Mouse (Mus musculus) frontal cortex, adult (tissue): ENCODE measurements at regions not wholly inside any gene's neighbourhood (a gene's known extent, or its start where the extent isn't known, plus 50 kb on each side); places are given as distances from the start of the nearest gene placed in this dataset.

ENCODE experiments used
- ATAC-seq: cut with Nextera tagmentation; 2 replicates; pipeline ENCODE4 v1.9.2; 2017; ENCODE audit warnings: mild to moderate bottlenecking, moderate library complexity, mixed read lengths; ENCODE audit not compliant: low TSS enrichment

DNA sequence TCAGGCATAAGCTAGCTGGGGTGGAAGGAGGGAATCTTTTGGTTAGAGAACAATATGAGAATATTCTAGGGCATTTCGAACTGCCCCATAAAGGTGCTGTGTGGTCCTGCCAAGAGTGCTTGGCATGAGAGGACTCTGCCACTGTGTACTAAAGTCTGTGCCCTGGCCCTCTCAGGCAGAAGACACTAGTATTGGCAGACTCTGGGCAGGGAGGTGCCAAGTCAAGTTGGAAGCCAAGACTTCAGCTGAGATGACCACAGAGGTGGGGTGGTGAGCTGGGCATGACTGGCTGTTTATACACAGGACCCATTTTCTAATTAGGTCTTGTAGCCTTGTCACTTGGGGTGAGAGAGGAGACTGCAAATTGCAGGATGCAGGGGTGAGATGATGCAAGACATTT, 104.4 kb upstream of the Glra1 start:
- no peak for ATAC-seq

DNA sequence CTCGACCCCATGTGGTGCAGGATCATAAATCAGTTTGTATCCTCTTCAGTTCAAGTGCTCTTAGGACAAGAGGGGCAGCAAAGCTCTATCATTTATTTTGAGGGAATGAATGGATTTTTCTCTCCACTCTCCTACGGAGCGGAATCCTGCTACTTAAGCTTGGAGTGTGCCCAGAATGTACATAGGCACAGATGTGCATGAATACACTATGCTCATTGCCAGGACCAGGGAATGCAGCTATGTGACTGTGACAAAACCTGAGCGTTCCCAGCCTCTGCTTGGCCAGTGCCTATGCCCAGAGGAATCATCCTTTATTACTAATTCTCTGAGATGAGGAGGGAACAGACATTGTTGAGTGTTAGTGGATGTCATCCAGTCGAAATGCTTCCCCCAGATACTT, 99.5 kb upstream of the Glra1 start:
- peak; percentile 95 for ATAC-seq

DNA sequence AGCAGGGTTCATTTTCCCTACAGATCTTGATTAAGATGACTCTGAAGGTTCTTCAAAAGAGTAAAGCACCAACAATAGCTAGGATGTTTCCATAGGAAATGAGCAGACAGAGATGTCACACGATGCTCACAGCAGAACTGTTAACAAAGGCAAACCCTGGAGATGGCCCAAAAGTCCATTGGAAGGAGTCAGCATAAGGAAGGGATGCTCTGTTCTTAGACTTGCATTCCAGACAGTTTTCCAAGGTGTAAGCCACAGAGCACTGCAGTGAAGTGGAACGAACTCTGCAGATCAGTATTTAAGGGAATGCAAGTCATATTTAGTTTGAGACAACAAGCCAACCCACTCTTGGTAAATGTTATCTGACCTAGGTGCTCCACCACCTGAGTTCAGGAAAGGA, 93.9 kb upstream of the Glra1 start:
- no peak for ATAC-seq

DNA sequence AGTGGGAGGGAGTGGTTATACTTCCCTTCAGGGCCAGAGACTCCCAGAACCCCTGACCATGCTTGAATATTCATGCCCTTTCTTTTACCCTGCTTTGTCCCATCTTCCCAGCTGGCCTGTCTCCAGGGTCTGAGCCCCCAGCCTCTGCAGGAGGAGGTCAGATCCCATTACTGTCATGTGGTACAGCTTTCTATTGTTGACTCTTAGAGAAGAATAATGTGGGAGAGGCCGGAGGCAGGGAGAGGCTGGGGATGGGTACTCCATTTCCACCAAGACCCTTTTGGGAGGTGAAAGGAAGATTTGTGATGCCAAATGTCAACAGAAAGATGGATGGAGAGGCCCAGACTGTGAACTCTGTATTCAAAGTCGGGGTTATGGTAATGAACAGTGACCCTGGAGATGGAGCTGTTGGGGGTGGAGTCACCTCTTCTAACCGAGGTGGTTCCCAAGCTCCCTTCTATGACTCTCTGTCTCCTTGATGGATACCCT, 77.1 kb upstream of the Glra1 start:
- ATAC-seq = no peak

DNA sequence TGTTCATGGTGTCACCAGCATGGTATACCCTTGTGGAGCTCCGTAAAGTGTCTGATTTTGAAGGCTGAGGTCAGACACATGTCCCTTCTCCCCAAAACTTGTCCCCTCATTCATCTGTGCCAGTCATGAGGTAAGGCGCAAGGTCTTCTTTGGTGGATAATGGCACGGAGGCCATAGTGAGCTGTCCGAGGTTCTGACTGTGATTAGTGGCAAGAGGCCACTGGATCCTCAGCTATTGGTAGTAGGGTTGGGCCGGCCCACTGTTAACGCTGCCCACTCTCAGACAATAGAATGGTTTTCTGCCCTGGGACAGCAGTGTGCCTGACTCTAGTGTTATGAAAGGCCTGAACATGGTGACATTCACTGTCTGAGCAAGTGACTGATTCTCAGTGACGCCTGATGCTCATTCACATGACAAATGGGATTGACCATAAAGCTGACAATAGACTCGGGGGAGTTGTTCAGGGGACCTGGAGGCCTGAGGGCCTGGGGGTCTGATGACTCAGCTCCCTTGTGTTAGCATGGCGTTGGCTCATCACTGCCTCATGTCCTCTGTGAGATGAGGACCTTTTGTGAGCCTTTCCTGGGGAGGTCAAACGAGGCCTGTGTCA, 74.5 kb upstream of the Glra1 start:
- ATAC-seq = no peak

DNA sequence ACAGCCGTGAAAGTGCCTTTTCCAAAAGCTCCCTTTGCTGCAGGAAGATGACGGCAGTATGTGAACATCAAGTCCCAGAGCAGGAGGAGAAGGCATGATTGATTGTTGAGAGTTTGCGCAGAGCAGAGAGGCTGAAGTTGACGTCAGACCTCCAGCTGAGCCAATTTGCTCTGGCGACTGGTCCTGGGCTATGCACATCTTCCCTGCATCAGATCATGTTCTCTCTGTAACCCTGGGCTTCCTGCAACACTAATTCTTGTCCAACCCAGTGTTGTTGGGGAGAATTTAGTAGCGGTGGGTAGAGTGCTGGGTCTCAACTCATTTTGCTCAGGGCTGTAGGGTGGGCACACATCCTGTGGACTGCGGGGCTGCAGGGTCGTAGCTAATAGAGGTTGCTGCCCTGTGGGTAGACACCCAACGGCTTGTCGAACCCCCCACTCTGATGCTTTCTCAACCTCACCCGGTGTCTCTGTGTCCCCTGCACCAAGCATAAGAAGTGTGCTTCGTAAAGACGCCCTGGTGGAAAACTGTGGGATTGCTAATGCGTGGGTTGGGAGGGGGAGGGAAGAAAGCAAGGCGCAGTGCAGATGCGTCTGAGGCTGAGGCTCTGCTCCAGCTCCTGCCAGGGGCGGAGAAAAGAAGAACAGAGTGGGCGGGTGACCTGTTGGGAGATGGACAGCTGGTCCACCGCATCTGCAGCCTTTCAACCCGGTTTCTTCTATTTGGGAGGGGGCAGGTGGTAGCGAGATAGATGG, 73.4 kb upstream of the Glra1 start:
- ATAC-seq = no peak

DNA sequence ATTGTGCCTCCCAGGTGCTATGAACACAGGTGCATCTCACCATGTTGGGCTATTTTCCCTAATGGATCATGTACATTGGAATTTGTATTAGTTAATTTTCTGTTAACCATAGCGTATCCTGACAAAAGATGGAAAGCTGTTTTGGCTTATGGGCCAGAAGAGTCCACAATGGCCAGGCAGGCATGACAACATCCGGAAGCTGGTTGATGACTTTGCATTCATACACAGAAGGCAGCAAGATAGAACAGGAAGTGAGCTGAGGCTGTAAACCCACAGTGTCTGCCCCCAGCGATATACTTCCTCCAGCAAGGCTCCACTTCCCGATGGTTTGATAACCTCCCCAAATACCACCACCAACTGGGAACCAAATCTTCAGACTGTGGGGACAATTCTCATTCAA, 55.1 kb upstream of the Glra1 start:
- ATAC-seq = no peak

DNA sequence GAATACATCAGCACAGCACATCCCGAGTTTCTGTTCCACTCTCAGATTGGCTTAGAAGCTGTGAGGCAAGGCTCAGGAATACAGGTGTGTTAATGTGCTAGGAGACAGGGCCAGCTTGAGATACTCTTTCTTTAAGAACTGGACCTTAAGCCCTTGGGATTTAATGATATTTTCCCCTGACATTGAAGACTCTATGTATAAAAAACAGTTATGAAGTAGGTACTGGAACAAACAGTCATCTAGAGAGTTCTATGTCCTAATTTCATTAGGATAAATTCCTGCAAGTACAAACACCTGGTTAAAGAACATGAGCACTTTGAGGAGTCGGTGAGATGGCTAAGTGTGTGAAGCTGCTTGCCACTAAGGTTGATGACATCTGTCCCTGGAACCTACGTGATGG, 54.3 kb upstream of the Glra1 start:
- no peak for ATAC-seq
